Mouse (Mus musculus): ENCODE results near the gene Taf12. TPM values are rescaled to one million over a fixed set of nuclear protein-coding genes. Genes with fewer than 3 reads are reported as not detected.

Taf12 gene
- polyA plus RNA-seq, 1 experiment = 26.6 TPM

DNA sequence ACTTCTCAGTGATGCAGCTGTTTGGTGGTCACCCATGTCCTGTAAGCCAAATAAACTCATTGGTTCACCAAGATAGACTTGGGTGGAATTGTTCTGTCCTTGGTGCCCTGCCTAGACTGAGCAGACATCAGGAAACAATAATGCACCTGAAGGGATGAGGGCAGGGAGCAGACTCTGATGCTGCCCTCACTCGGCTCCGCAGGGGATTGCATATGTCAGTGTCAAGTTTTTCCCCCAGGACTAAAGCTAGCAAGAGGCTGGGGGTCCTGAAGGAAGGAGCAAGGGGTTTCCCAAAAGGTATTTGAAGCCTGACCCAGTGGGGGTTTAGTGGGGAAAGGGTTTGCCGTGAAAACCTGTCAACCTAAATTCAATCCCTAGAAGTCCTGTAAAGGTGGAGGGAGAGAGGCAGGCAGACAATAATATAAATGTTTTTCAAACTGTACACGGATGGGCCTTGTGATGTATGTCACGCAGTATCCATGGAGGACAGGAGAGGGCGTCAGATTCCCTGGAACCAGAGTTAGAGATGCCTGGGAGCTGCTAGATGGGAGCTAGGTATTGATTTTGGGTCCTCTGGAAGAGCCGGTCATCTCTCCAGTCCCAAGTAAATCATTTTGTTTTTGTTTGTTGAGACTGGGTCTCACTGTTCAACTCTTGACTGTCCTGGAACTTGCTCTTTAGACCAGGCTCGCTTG is 21.7 kb downstream of the Taf12 start:
- H3K27me3 ChIP-seq (ENCODE audit: control insufficient read depth, insufficient read depth, insufficient read length) = no peaks in the 10 kb centered on the region

DNA sequence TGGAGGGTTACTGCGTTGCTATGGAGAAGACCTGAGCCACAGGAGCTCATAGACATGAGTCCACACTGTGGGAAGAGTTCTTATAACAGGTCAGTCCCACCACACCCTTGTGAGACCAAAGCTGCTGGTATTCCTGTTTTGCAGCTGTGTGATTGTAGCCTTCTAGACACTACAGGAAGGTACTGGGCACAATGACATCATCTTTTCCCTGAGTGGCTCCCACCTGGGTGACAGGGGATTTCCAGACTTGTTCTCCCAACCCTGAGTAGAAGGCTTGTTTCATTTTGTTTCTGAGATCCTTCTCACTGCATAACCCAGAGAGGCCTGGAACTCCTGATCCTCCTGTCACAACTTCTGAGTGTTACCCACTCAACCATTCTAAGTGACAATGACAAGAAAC is 25.7 kb downstream of the Taf12 start:
- no peaks in the 10 kb centered on the region for H3K27me3 ChIP-seq (ENCODE audit: control insufficient read depth, insufficient read depth, insufficient read length)
- no peaks in the 10 kb centered on the region for H3K79me2 ChIP-seq (ENCODE audit: control insufficient read depth, insufficient read depth)
- no peak overlapping the region for H3K4me2 ChIP-seq (ENCODE audit: low read depth)
- no peak for TF ChIP-seq TCF3 (IDR thresholded peaks at IDR 0.05; ENCODE audit: insufficient read length, low read depth)
- TF ChIP-seq USF1 (IDR thresholded peaks at IDR 0.05; ENCODE audit: low read depth) = no peak
- TF ChIP-seq CEBPB (IDR thresholded peaks at IDR 0.05; ENCODE audit: insufficient read depth, poor library complexity, severe bottlenecking) = no peak
- no peak for TF ChIP-seq SRF (IDR thresholded peaks at IDR 0.05; ENCODE audit: control insufficient read depth, insufficient read length, low read depth)
- no peak for TF ChIP-seq MAX (IDR thresholded peaks at IDR 0.05; ENCODE audit: low read depth)
- TF ChIP-seq REST (IDR thresholded peaks at IDR 0.05; ENCODE audit: insufficient read depth, insufficient read length) = no peak
- TF ChIP-seq MYOD1 (IDR thresholded peaks at IDR 0.05; ENCODE audit: control insufficient read depth in 1 of 3, insufficient read length in 2 of 3, low read depth in 2 of 3) = no peak
- no peak for TF ChIP-seq POLR2A (IDR thresholded peaks at IDR 0.05; ENCODE audit: insufficient read length, low read depth)
- TF ChIP-seq TCF12 (IDR thresholded peaks at IDR 0.05; ENCODE audit: insufficient read depth, poor library complexity, severe bottlenecking) = no peak
- no peak for TF ChIP-seq MYOG (IDR thresholded peaks at IDR 0.05; ENCODE audit: control insufficient read depth in 1 of 3, insufficient read depth in 1 of 3, insufficient read length in 2 of 3, low read depth in 2 of 3)
- no peak for TF ChIP-seq POLR2AphosphoS2 (IDR thresholded peaks at IDR 0.05; ENCODE audit: insufficient read length, low read depth)
- no peak for TF ChIP-seq E2F4 (IDR thresholded peaks at IDR 0.05; ENCODE audit: insufficient read depth)
- no peaks in the 10 kb centered on the region for H3K36me3 ChIP-seq (ENCODE audit: control insufficient read depth, insufficient read depth)
- no peak overlapping the region for H3ac ChIP-seq (ENCODE audit: control insufficient read depth, insufficient read length)
- H3K4me3 ChIP-seq = no peak overlapping the region

More for the DNA sequence above, 21.7 kb downstream of the Taf12 start:
- Histone ChIP-seq H3K36me3 (ENCODE audit: control insufficient read depth, insufficient read depth) (no peaks in the 10 kb centered on the region), H3ac (ENCODE audit: control insufficient read depth, insufficient read length) (no peak overlapping the region), H3K4me2 (ENCODE audit: low read depth) (no peak overlapping the region), H3K79me2 (ENCODE audit: control insufficient read depth, insufficient read depth) (no peaks in the 10 kb centered on the region), H3K4me3 (no peak overlapping the region)
- TF ChIP-seq REST (IDR thresholded peaks at IDR 0.05; ENCODE audit: insufficient read depth, insufficient read length) = no peak
- TF ChIP-seq POLR2AphosphoS2 (IDR thresholded peaks at IDR 0.05; ENCODE audit: insufficient read length, low read depth) = no peak
- no peak for TF ChIP-seq MYOD1 (IDR thresholded peaks at IDR 0.05; ENCODE audit: control insufficient read depth in 1 of 3, insufficient read length in 2 of 3, low read depth in 2 of 3)
- TF ChIP-seq TCF3 (IDR thresholded peaks at IDR 0.05; ENCODE audit: insufficient read length, low read depth) = no peak
- no peak for TF ChIP-seq SRF (IDR thresholded peaks at IDR 0.05; ENCODE audit: control insufficient read depth, insufficient read length, low read depth)
- no peak for TF ChIP-seq MAX (IDR thresholded peaks at IDR 0.05; ENCODE audit: low read depth)

DNA sequence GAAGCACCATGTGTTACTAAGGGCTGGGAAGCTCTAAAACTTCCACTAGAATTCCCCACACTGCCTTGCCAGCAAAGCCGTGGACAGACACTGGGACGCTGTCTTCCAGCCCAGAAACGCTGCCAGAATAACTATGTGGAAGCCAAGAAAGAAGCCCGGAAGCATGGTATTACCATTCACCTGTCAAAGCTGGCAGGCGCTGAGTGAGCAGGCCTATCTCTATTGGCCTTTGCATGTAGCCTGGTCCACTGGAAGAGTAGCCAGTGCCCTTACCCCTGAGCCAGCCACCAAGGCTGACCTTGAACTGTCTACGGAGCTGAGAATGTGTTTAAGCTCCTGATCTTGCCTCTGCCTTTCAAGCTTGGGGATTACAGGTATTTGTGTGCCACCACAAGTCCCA is 27.3 kb downstream of the Taf12 start:
- Histone ChIP-seq H3ac (ENCODE audit: control insufficient read depth, insufficient read length) (no peak overlapping the region), H3K79me2 (ENCODE audit: control insufficient read depth, insufficient read depth) (no peaks in the 10 kb centered on the region), H3K27me3 (ENCODE audit: control insufficient read depth, insufficient read depth, insufficient read length) (no peaks in the 10 kb centered on the region), H3K4me3 (no peak overlapping the region), H3K4me2 (ENCODE audit: low read depth) (no peak overlapping the region), H3K36me3 (ENCODE audit: control insufficient read depth, insufficient read depth) (no peaks in the 10 kb centered on the region)
- TF ChIP-seq TCF3 (IDR thresholded peaks at IDR 0.05; ENCODE audit: insufficient read length, low read depth) = no peak
- TF ChIP-seq MYOD1 (IDR thresholded peaks at IDR 0.05; ENCODE audit: control insufficient read depth in 1 of 3, insufficient read length in 2 of 3, low read depth in 2 of 3) = no peak
- TF ChIP-seq MYOG (IDR thresholded peaks at IDR 0.05; ENCODE audit: control insufficient read depth in 1 of 3, insufficient read depth in 1 of 3, insufficient read length in 2 of 3, low read depth in 2 of 3) = no peak
- no peak for TF ChIP-seq TCF12 (IDR thresholded peaks at IDR 0.05; ENCODE audit: insufficient read depth, poor library complexity, severe bottlenecking)
- no peak for TF ChIP-seq MAX (IDR thresholded peaks at IDR 0.05; ENCODE audit: low read depth)

DNA sequence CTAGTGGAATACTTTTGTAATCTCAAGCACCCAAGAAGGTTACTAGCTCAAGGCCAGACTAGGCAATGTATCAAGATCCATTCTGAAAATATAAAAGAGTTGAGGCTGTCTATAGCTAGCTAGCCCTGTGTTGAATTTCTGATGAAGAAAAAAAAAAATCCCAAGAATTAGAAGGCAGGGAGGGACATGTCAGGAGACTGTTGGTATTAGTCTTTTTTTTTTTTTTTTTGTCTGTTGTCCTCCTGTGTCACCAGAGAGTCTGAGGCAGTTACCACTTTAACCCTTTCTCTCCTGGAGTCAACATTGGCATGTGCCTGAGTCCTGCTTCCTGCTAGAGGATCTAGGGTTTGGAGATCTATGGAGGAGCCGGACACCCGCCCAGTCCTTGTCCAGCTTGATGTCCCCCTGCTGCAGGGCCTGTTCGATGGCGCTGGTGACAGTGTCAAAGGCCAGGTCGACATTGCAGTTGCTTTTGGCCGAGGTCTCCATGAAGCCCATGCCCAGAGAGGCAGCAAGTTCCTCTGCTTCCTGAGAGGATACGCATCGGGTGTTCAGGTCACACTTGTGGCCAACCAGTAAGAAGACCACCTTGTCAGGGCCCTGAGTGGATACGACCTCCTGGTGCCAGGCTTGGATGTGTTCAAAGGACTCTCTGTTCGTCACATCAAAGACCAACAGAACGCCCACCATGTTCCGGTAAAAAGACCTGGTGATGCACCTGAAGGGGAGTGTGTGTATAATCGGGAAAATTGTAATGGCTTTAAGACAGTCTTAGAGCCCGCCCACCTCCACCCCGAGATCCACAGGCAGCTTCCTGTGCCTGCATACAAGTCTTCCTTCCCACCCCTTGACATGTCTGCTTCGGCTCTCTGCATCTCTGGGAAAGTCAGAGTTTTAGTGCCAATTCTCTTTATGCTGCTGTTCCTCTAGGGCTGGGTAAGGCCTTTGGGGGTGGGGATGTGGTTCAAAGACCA is 28.1 kb downstream of the Taf12 start:
- H3K4me3 ChIP-seq = peak overlapping the region; percentile 14

More for the DNA sequence above, 28.1 kb downstream of the Taf12 start:
- Histone ChIP-seq H3K4me2 (ENCODE audit: low read depth) (peak overlapping the region; percentile 66), H3K27me3 (ENCODE audit: control insufficient read depth, insufficient read depth, insufficient read length) (no peaks in the 10 kb centered on the region), H3ac (ENCODE audit: control insufficient read depth, insufficient read length) (peak overlapping the region; percentile 17), H3K36me3 (ENCODE audit: control insufficient read depth, insufficient read depth) (no peaks in the 10 kb centered on the region), H3K79me2 (ENCODE audit: control insufficient read depth, insufficient read depth) (no peaks in the 10 kb centered on the region)
- TF ChIP-seq USF1 (IDR thresholded peaks at IDR 0.05; ENCODE audit: low read depth) (no peak), TCF3 (IDR thresholded peaks at IDR 0.05; ENCODE audit: insufficient read length, low read depth) (no peak), TCF12 (IDR thresholded peaks at IDR 0.05; ENCODE audit: insufficient read depth, poor library complexity, severe bottlenecking) (no peak), MYOD1 (IDR thresholded peaks at IDR 0.05; ENCODE audit: control insufficient read depth in 1 of 3, insufficient read length in 2 of 3, low read depth in 2 of 3) (no peak), MAX (IDR thresholded peaks at IDR 0.05; ENCODE audit: low read depth) (no peak), SRF (IDR thresholded peaks at IDR 0.05; ENCODE audit: control insufficient read depth, insufficient read length, low read depth) (no peak), E2F4 (IDR thresholded peaks at IDR 0.05; ENCODE audit: insufficient read depth) (no peak), POLR2AphosphoS2 (IDR thresholded peaks at IDR 0.05; ENCODE audit: insufficient read length, low read depth) (no peak), CEBPB (IDR thresholded peaks at IDR 0.05; ENCODE audit: insufficient read depth, poor library complexity, severe bottlenecking) (no peak), POLR2A (IDR thresholded peaks at IDR 0.05; ENCODE audit: insufficient read length, low read depth) (no peak), REST (IDR thresholded peaks at IDR 0.05; ENCODE audit: insufficient read depth, insufficient read length) (no peak), MYOG (IDR thresholded peaks at IDR 0.05; ENCODE audit: control insufficient read depth in 1 of 3, insufficient read depth in 1 of 3, insufficient read length in 2 of 3, low read depth in 2 of 3) (no peak)

All from myocyte (in vitro differentiated cells).